Mouse (Mus musculus): ENCODE measurements around the gene Pkhd1. TPM values are rescaled to one million over a fixed set of nuclear protein-coding genes. Genes with fewer than 3 reads are reported as not detected.

Gene Pkhd1
- not detected in 2 replicates for polyA plus RNA-seq (2012; ENCODE audit: low replicate concordance)

DNA sequence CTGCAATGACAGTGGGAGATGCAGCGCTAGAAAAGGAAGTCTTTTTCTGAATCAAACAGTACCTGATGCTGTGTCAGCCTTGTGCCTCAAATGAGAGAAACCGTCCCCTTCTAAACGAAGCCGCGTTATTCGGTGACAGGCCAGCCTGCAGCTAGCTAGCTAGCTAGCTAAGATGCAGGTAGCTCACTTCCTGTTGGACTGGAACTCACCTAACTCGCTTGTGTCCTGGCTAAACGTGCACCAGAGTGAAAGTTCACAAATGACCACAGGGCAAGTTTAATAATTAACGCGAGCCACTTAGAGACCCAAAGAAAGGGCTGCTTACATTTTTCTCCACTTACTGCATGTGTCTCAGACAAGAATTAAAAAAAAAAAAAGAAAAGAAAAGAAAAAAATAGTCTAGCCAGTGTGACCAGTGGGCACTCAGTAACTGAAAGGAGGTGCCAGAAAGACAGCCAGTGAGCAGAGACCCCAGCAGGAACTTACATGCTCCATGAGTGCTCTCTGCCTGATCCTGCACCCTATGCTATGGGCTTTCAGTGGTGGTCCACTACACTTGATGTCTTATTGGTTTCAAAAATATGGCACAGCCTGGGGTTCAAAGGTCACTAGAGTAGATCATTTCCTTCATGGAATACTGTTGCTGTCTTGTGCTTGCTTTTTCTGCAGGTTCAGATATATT is at the start of gene Pkhd1:
TSS of gene Pkhd1 (minus strand) at position 216 of the 682 bp plus-strand sequence.

Other genes with a start within 250 kb of the Pkhd1 start
- 0.13 TPM in 1 of 2 replicates, not detected in the other for gene Il17a, start 112.8 kb upstream of the Pkhd1 start, polyA plus RNA-seq (2012; ENCODE audit: low replicate concordance)
- gene Il17f, start 172.6 kb upstream of the Pkhd1 start, polyA plus RNA-seq (2012; ENCODE audit: low replicate concordance), result 0.30 TPM in 1 of 2 replicates, not detected in the other
- gene Mcm3, start 202.2 kb upstream of the Pkhd1 start, polyA plus RNA-seq (2012; ENCODE audit: low replicate concordance), result 6.4 and 16.6 TPM in 2 replicates

Measured in hematopoietic multipotent progenitor cell, adult 10-12 weeks (in vitro differentiated cells).